Mouse (Mus musculus) thymus, postnatal 10 days (tissue): Measurements from ENCODE around the gene Parp3.

Source experiments
- DNase-seq, 2 experiments: peaks; one replicate each; pipeline ENCODE4 v3.0.0; 2021; ENCODE audit warnings: low spot score in 2 of 2

Parp3 gene

DNA sequence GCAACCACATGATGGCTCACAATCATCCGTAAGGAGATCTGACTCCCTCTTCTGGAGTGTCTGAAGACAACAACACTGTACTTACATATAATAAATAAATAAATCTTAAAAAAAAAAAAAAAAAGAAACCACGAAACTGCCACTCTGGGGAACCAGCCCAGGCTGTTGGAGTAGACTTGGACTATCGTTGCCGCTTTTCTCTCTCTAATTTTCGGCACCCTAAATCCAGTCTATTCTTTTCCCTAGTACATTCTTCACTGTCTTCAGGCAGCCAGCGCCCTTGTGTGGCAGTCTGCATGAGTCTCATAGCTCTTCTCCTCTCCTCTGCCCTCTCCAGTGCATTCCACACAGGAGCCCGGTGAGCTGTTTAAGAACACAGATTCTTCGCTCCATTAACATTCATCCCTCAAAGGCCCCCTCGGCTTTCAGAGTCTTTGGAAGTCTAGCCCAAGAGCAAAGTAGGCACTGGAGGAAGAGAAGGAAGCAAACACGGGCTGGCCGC, 48.0 kb downstream of the Parp3 start:
- no peak for DNase-seq

DNA sequence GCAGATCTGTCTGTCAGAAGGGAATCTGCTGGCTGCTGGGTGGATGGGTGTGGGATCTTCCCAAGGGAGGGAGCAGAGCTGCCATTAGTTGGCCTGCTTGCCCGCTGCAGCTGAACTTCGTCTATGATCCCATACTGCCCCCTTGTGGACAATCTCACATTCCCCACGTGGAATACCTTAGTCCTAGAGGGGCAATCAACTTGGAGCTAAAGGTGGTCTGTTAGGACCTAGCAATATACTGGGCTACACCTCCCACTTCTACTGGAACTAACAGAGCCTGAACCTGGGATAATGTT, 54.9 kb downstream of the Parp3 start:
- peak; percentile 66 to 87 for DNase-seq

DNA sequence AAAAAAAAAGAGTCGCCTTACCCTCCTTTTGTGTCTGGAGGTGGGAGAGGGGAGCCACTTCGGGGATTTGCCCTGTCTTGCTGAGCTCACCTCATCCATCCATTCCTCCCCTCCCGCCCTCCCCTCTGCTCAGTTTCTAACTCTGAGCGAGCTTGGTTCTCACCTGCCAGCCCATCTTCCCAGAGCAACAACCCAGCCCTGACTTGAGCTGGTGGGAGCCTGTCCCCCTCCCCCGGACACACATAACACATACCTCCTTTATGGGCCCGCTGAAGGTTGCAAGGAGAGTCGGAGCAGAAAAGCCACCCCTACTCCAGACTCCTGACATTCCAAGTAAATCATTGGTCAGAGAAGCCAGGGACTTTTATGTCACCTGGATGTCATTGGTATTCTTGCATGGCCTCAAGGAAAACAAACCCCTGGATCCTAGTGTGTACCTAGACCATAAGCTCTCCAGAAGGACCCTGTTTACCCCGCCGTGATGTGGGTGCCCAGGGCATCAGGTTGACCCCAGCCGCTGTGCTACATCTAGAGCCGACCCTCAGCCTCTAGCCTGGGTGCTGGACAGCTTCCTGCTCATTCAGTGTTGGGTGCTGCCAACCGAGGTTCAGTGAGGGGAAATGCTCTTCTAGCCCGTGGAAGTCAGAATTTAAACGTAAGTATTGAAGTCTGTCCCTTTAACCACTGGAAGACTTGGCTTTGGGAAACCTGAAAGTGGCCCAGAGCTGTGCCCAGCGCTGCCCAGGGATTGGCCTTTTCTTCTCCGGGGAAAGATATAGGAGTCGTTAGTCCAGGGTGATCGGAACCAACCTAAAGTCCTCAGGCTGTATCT, 55.5 kb downstream of the Parp3 start:
- DNase-seq: no peak

DNA sequence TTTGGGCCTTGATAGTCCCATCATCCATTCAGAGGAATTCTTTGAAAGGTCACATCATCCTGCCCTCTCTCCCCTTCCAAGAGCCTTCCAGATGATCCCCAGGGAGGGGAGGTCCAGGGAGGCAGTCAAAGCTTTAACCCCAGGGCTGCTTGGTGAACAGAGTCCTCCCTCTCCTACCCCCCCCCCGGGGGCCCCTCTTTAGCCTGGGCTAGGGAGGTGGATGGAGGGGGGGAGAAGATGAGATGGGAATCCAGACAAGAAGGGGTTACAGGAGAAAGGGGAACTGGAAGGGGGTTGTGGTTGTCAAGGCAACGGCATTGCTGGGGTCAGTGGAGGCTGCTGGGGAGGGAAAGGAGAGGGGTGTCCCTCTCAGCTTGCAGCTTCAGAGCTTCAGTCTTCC, 56.1 kb downstream of the Parp3 start:
- no peak for DNase-seq
